Mouse (Mus musculus): ENCODE data around the gene Nobox. TPM values are rescaled to one million over a fixed set of nuclear protein-coding genes. Genes with fewer than 3 reads are reported as not detected.

Nobox gene
- 0.26 TPM in 1 of 2 replicates, not detected in the other for polyA plus RNA-seq (2015; fragmentation: Nextera tagmentation; extraction: Ambion mirVana)

- ATAC-seq (ENCODE audit: insufficient number of reproducible peaks, insufficient read depth, low FRiP score, low TSS enrichment, low read depth): no peak
- Histone ChIP-seq H3K9me3 (no peaks in the 10 kb centered on the region), H3K4me3 (no peak within 1 kb of the TSS), H3K27me3 (no peaks in the 10 kb centered on the region; the same call in 1 of the 2 replicates), H3K4me2 (no peak within 1 kb of the TSS), H3K4me1 (no peaks in the 10 kb centered on the region), H3K27ac (no peak within 1 kb of the TSS), H3K9ac (no peak within 1 kb of the TSS), H3K36me3 (no peaks in the 10 kb centered on the region)
- 57% methylated on average over 16 of the region's 16 CpGs for WGBS
Measured at GRCm38 (mm10) chr6:43309454-43309853, at the start of gene Nobox. Gene Nobox (minus strand): TSS chr6:43309554.

- no peak overlapping the region for H3K4me2 ChIP-seq
- 83% methylated on average over 9 of the region's 9 CpGs for WGBS
- no peaks in the 10 kb centered on the region for H3K9me3 ChIP-seq
- no peak overlapping the region for H3K4me3 ChIP-seq
- no peaks in the 10 kb centered on the region for H3K36me3 ChIP-seq
- H3K27me3 ChIP-seq: no peaks in the 10 kb centered on the region
- no peaks in the 10 kb centered on the region for H3K4me1 ChIP-seq
- no peak overlapping the region for H3K9ac ChIP-seq
- ATAC-seq (ENCODE audit: insufficient number of reproducible peaks, insufficient read depth, low FRiP score, low TSS enrichment, low read depth): no peak
- H3K27ac ChIP-seq: no peak overlapping the region
Measured at GRCm38 (mm10) chr6:43354562-43355241, 45.3 kb upstream of the Nobox start.

- WGBS: 87% methylated on average over 4 of the region's 4 CpGs
- Histone ChIP-seq H3K4me1 (no peaks in the 10 kb centered on the region), H3K9me3 (no peaks in the 10 kb centered on the region), H3K4me3 (no peak overlapping the region), H3K4me2 (no peak overlapping the region), H3K36me3 (no peaks in the 10 kb centered on the region), H3K9ac (no peak overlapping the region), H3K27me3 (no peaks in the 10 kb centered on the region), H3K27ac (no peak overlapping the region)
- ATAC-seq (ENCODE audit: insufficient number of reproducible peaks, insufficient read depth, low FRiP score, low TSS enrichment, low read depth): no peak
Measured at GRCm38 (mm10) chr6:43353446-43353845, 44.1 kb upstream of the Nobox start.

GRCm38 (mm10) chr6:43349083-43349482 lies 39.7 kb upstream of the Nobox start:
- H3K9me3 ChIP-seq: no peaks in the 10 kb centered on the region
- H3K4me1 ChIP-seq: no peaks in the 10 kb centered on the region
- WGBS: 47% methylated on average over 4 of the region's 4 CpGs
- ATAC-seq (ENCODE audit: insufficient number of reproducible peaks, insufficient read depth, low FRiP score, low TSS enrichment, low read depth): no peak
- no peak overlapping the region for H3K4me2 ChIP-seq
- no peak overlapping the region for H3K27ac ChIP-seq
- H3K4me3 ChIP-seq: no peak overlapping the region
- H3K36me3 ChIP-seq: no peaks in the 10 kb centered on the region
- H3K9ac ChIP-seq: no peak overlapping the region
- H3K27me3 ChIP-seq: no peaks in the 10 kb centered on the region

- no peak for ATAC-seq (ENCODE audit: insufficient number of reproducible peaks, insufficient read depth, low FRiP score, low TSS enrichment, low read depth)
- Histone ChIP-seq H3K4me1 (no peaks in the 10 kb centered on the region), H3K9me3 (no peaks in the 10 kb centered on the region), H3K9ac (no peak overlapping the region), H3K4me3 (no peak overlapping the region), H3K27me3 (no peaks in the 10 kb centered on the region), H3K27ac (no peak overlapping the region), H3K36me3 (no peaks in the 10 kb centered on the region), H3K4me2 (no peak overlapping the region)
- WGBS: 96% methylated on average over 1 of the region's 1 CpGs
Measured at GRCm38 (mm10) chr6:43347637-43348036, 38.3 kb upstream of the Nobox start.

GRCm38 (mm10) chr6:43343006-43343405 lies 33.7 kb upstream of the Nobox start:
- H3K27ac ChIP-seq: no peak overlapping the region
- no peaks in the 10 kb centered on the region for H3K27me3 ChIP-seq
- H3K9me3 ChIP-seq: no peaks in the 10 kb centered on the region
- H3K9ac ChIP-seq: no peak overlapping the region
- H3K4me1 ChIP-seq: no peaks in the 10 kb centered on the region
- 63% methylated on average over 1 of the region's 1 CpGs for WGBS
- H3K4me3 ChIP-seq: no peak overlapping the region
- no peak for ATAC-seq (ENCODE audit: insufficient number of reproducible peaks, insufficient read depth, low FRiP score, low TSS enrichment, low read depth)
- no peak overlapping the region for H3K4me2 ChIP-seq
- no peaks in the 10 kb centered on the region for H3K36me3 ChIP-seq

GRCm38 (mm10) chr6:43342386-43342785 lies 33.0 kb upstream of the Nobox start:
- Histone ChIP-seq H3K9me3 (no peaks in the 10 kb centered on the region), H3K27ac (no peak overlapping the region), H3K4me2 (no peak overlapping the region), H3K4me3 (no peak overlapping the region), H3K27me3 (no peaks in the 10 kb centered on the region), H3K4me1 (0 out of 2 replicates have a peak, but pooled peaks cover 2% of the 10 kb centered on the region), H3K9ac (no peak overlapping the region), H3K36me3 (no peaks in the 10 kb centered on the region)
- WGBS: 56% methylated on average over 2 of the region's 2 CpGs
- ATAC-seq (ENCODE audit: insufficient number of reproducible peaks, insufficient read depth, low FRiP score, low TSS enrichment, low read depth): no peak

GRCm38 (mm10) chr6:43338804-43339203 lies 29.4 kb upstream of the Nobox start:
- ATAC-seq (ENCODE audit: insufficient number of reproducible peaks, insufficient read depth, low FRiP score, low TSS enrichment, low read depth): no peak
- 51% methylated on average over 2 of the region's 2 CpGs for WGBS

GRCm38 (mm10) chr6:43337491-43337961 lies 28.2 kb upstream of the Nobox start:
- H3K4me2 ChIP-seq: no peak overlapping the region
- WGBS: 46% methylated on average over 10 of the region's 10 CpGs
- H3K27ac ChIP-seq: no peak overlapping the region
- no peaks in the 10 kb centered on the region for H3K9me3 ChIP-seq
- ATAC-seq (ENCODE audit: insufficient number of reproducible peaks, insufficient read depth, low FRiP score, low TSS enrichment, low read depth): no peak
- 0 out of 2 replicates have a peak, but pooled peaks cover 3% of the 10 kb centered on the region for H3K4me1 ChIP-seq
- H3K9ac ChIP-seq: no peak overlapping the region
- H3K36me3 ChIP-seq: no peaks in the 10 kb centered on the region
- no peak overlapping the region for H3K4me3 ChIP-seq
- no peaks in the 10 kb centered on the region for H3K27me3 ChIP-seq

More at GRCm38 (mm10) chr6:43338804-43339203, 29.4 kb upstream of the Nobox start:
- Histone ChIP-seq H3K9me3 (no peaks in the 10 kb centered on the region), H3K9ac (no peak overlapping the region), H3K27ac (no peak overlapping the region), H3K4me3 (no peak overlapping the region), H3K27me3 (no peaks in the 10 kb centered on the region), H3K36me3 (no peaks in the 10 kb centered on the region), H3K4me1 (0 out of 2 replicates have a peak, but pooled peaks cover 3% of the 10 kb centered on the region), H3K4me2 (no peak overlapping the region)

- H3K36me3 ChIP-seq: no peaks in the 10 kb centered on the region
- 0 out of 2 replicates have a peak, but pooled peaks cover 3% of the 10 kb centered on the region for H3K4me1 ChIP-seq
- H3K27me3 ChIP-seq: no peaks in the 10 kb centered on the region
- no peak overlapping the region for H3K9ac ChIP-seq
- 69% methylated on average over 3 of the region's 3 CpGs for WGBS
- H3K4me2 ChIP-seq: no peak overlapping the region
- no peak overlapping the region for H3K4me3 ChIP-seq
- H3K9me3 ChIP-seq: no peaks in the 10 kb centered on the region
- ATAC-seq (ENCODE audit: insufficient number of reproducible peaks, insufficient read depth, low FRiP score, low TSS enrichment, low read depth): no peak
- H3K27ac ChIP-seq: no peak overlapping the region
Measured at GRCm38 (mm10) chr6:43335619-43336234, 26.4 kb upstream of the Nobox start.

GRCm38 (mm10) chr6:43333479-43333878 lies 24.1 kb upstream of the Nobox start:
- WGBS: 61% methylated on average over 4 of the region's 4 CpGs

More at GRCm38 (mm10) chr6:43333479-43333878, 24.1 kb upstream of the Nobox start:
- no peaks in the 10 kb centered on the region for H3K27me3 ChIP-seq
- H3K9ac ChIP-seq: no peak overlapping the region
- no peak overlapping the region for H3K4me2 ChIP-seq
- no peaks in the 10 kb centered on the region for H3K9me3 ChIP-seq
- no peak overlapping the region for H3K27ac ChIP-seq
- no peaks in the 10 kb centered on the region for H3K36me3 ChIP-seq
- ATAC-seq (ENCODE audit: insufficient number of reproducible peaks, insufficient read depth, low FRiP score, low TSS enrichment, low read depth): no peak
- no peak overlapping the region for H3K4me3 ChIP-seq
- 0 out of 2 replicates have a peak, but pooled peaks cover 3% of the 10 kb centered on the region for H3K4me1 ChIP-seq
